ENCODE assay signal across 10 mouse cellular contexts in genomic region chr1:76724453-76724852, GRCm38 (mm10).
DNase-seq lines count a peak whose midpoint lies in the region; ATAC-seq and TF ChIP-seq lines count a peak whose summit lies in the region.
"Had no signal": no experiment of that assay in that cellular context is flagged by ENCODE, and none has a peak within 500 bp of the region (broad histone marks: within the 10 kb centered on the region; RNA-seq: fewer than 3 reads in every experiment).

No protein-coding gene starts in this region.

- no peak overlapping the region for H3K4me2 ChIP-seq in liver, postnatal 0 days (ENCODE audit: low read depth, low read length)
- H3K4me2 ChIP-seq: neural tube, embryonic 15.5 days had no signal

- H3K9ac ChIP-seq in liver, postnatal 0 days (replicated peaks): no peak overlapping the region
- H3K9ac ChIP-seq: neural tube, embryonic 15.5 days had no signal

- ATAC-seq in liver, postnatal 0 days: no peak

- H3K4me1 ChIP-seq in heart, embryonic 10.5 days: no peaks in the 10 kb centered on the region
- no peaks in the 10 kb centered on the region for H3K4me1 ChIP-seq in liver, postnatal 0 days (ENCODE audit: insufficient read depth)
- H3K4me1 ChIP-seq: neural tube, embryonic 15.5 days had no signal

- peak; percentile 96 for DNase-seq in heart, adult 11 months
- DNase-seq in heart, embryonic 10.5 days (ENCODE audit: low spot score): no peak
- DNase-seq in urinary bladder, postnatal 36 days (ENCODE audit: low spot score in 2 of 2): peak; percentile 4 to 25
- DNase-seq in urinary bladder, postnatal 10 days (ENCODE audit: low spot score): no peak
- peak; percentile 30 to 37 for DNase-seq in layer of hippocampus, adult 8-10 months (ENCODE audit: low spot score in 2 of 2)
- no peak for DNase-seq in spleen, postnatal 4 days (ENCODE audit: low spot score in 2 of 2)
- no peak for DNase-seq in cerebellum, adult 9-11 months
- no peak for DNase-seq in liver, postnatal 0 days

- H3K27ac ChIP-seq in heart, embryonic 10.5 days: no peak overlapping the region
- H3K27ac ChIP-seq in liver, postnatal 0 days (ENCODE audit: low read depth): no peak overlapping the region
- H3K27ac ChIP-seq: neural tube, embryonic 15.5 days had no signal

- no peaks in the 10 kb centered on the region for H3K36me3 ChIP-seq in heart, embryonic 10.5 days
- H3K36me3 ChIP-seq in liver, postnatal 0 days (replicated peaks; ENCODE audit: insufficient read depth, low read length): no peaks in the 10 kb centered on the region
- H3K36me3 ChIP-seq: G1E; neural tube, embryonic 15.5 days had no signal

- no peaks in the 10 kb centered on the region for H3K27me3 ChIP-seq in heart, embryonic 10.5 days (ENCODE audit: insufficient read depth, poor library complexity, severe bottlenecking)
- H3K27me3 ChIP-seq in liver, postnatal 0 days (ENCODE audit: insufficient read depth, low read length): no peaks in the 10 kb centered on the region
- H3K27me3 ChIP-seq: neural tube, embryonic 15.5 days had no signal

- no peak for TF ChIP-seq EP300 in liver, postnatal 0 days (IDR thresholded peaks at IDR 0.05; ENCODE audit: low read depth)

- no peak overlapping the region for H3K4me3 ChIP-seq in heart, embryonic 10.5 days
- H3K4me3 ChIP-seq in liver, postnatal 0 days (ENCODE audit: low read depth, low read length): no peak overlapping the region
- H3K4me3 ChIP-seq: neural tube, embryonic 15.5 days had no signal

- TF ChIP-seq CTCF in liver, postnatal 0 days (IDR thresholded peaks at IDR 0.05; ENCODE audit: low read depth): no peak

- no peaks in the 10 kb centered on the region for H3K9me3 ChIP-seq in heart, embryonic 10.5 days
- H3K9me3 ChIP-seq in liver, postnatal 0 days (ENCODE audit: low read length): no peaks in the 10 kb centered on the region
- H3K9me3 ChIP-seq: neural tube, embryonic 15.5 days had no signal

- WGBS in heart, embryonic 10.5 days: 68% methylated on average over 3 of the region's 3 CpGs
- 52% methylated on average over 3 of the region's 3 CpGs for WGBS in liver, postnatal 0 days (ENCODE audit: insufficient replicate concordance)

Comparison
In these comparisons a context has a peak if more than half of its experiments do, and no peak if none do; other contexts are left out.
1. DNase-seq: peak in heart, adult 11 months (single experiment), urinary bladder, postnatal 36 days (2 of 2) and layer of hippocampus, adult 8-10 months (2 of 2); none in heart, embryonic 10.5 days (single experiment), urinary bladder, postnatal 10 days (single experiment), spleen, postnatal 4 days (0 of 2), cerebellum, adult 9-11 months (single experiment) and liver, postnatal 0 days (single experiment).